Mouse (Mus musculus): ENCODE results near the gene Hist1h3d.

The Hist1h3d gene

GRCm38 (mm10) chr13:23622175-23622671 is 46.7 kb downstream of the Hist1h3d start, which contains the start of gene Hist1h1e:
Gene Hist1h1e, minus strand, starts transcription at chr13:23622558.
- peak; percentile 90 to 96 for DNase-seq

- peak; percentile 22 to 43 for DNase-seq
Measured at GRCm38 (mm10) chr13:23622861-23623450, 47.4 kb downstream of the Hist1h3d start.
